Mouse (Mus musculus) small intestine, adult 2 months (tissue): ENCODE results near the gene Nxf1.
"Not testable (repeated sequence)": the region's sequence is repeated elsewhere in the genome, so short reads cannot be mapped to it uniquely, and the experiment has no call there.

Experiments used
- CTCF ChIP-seq: fragments of 200-500 bp; IDR thresholded peaks from 2 replicates; pipeline ENCODE4 v1.5.1; 2012; ENCODE audit warnings: low read depth, mild to moderate bottlenecking, control low read depth, inconsistent platforms, low read length, moderate library complexity, mixed read lengths; ENCODE audit not compliant: insufficient replicate concordance, insufficient read length; ENCODE audit errors: extremely low read depth
- POLR2A ChIP-seq: fragments of 200-500 bp; IDR thresholded peaks from 2 replicates; pipeline ENCODE4 v1.6.1; 2012; ENCODE audit warnings: low read depth, mild to moderate bottlenecking, control low read depth, inconsistent platforms, low read length, moderate library complexity

- TF ChIP-seq POLR2A, CTCF: not testable (repeated sequence)
These were observed 28.4 kb upstream of the Nxf1 start for GRCm38 (mm10) chr19:8728335-8729099.
